Mouse (Mus musculus) MEL-GATA-1-ER (cell line): ENCODE measurements around the gene Pea15a.

Source experiments
- DNase-seq: peaks from one replicate; pipeline ENCODE4 v3.0.0-alpha.2; 2012; ENCODE audit warnings: low read depth; ENCODE audit errors: extremely low read depth

Gene Pea15a

GRCm38 (mm10) chr1:172204814-172205740, 1.5 kb downstream of the Pea15a start:
- no peak for DNase-seq

DNA sequence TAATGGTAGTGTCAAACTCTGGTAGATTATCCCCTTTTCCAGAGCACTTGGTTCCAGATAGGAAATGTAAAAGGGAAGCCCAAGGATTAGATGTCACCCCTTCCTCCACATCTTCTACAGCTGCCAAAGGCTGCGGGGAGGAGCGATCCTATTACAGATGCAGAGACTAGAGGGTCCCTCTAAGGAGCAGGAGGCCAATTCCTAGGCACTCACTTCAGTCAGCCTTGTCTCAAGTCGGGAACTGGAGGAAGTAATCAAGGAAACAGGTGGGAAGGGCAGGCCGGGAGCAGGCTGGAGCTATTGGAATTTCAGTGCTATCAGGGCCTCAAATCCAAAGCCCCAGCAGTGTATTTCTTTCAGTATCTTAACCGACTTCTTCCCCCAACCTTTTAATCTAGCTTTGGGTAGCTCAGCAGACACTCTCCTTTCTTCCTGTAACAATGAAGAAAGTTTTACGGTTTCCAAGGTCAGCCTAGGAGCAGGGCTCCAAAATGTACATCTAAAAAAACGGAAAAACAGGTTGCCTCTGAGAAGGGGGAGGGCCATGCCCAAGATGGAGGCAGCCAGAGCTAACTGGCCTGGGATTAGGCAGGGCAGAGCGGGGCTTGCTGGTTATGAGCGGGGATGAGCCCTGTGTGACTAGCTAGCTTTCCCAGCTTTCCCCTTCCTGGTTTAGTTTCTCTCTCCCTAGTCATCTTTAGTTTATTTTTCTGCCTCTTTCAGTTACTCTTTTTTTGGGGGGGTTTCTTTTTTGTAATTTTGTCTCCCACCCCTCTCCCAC, 2.4 kb downstream of the Pea15a start:
- no peak for DNase-seq

DNA sequence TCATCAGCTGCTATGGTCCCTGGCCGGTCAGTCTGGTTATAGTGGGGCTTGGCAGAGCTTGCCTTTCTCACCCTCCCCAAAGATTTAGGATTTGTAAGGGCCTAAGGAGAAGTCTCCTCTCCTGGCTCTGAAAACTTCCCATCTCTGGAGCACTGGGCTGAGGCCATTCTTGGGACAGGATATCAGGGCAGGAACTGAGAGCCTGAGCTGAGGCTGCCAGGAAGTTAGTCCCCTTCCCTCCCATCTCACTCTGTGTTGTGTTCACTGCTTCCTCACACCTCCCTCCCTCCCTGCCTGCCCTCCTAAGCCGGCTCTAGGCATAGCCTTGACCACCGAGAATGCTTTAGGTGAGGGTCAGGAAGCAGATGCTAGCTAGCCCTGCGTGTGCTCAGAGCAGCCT, 3.0 kb downstream of the Pea15a start:
- no peak for DNase-seq

- no peak for DNase-seq
Observed at GRCm38 (mm10) chr1:172202894-172203522, 3.6 kb downstream of the Pea15a start.

GRCm38 (mm10) chr1:172201967-172202880, 4.4 kb downstream of the Pea15a start:
- no peak for DNase-seq

DNA sequence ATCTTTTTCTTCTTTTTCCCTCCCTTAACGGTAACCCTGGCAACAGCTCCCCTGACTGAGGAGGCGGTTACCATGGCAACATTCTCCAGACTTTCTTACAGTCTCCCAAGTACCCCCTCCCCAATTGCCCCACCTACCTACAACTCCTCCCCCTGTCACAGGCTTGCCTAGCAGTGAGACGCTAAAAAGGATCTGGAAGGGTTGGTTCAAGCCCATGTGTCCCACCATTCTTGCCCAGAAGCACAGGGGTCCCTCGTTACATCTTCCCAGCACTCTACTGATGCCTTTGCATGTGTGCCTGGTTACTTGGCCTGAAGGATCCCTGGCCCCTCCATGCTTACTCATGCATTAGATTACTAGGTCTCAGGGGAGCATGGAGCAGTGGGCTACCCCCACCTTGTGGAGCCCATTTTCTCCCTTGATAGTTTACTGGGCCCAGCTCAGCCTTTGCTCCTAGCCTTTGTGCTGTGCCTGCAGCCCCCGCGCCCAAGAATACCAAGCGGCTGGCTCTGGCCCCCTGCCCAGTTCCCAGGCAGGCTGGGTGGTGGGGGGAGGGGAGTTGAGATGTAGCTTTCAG, 5.6 kb downstream of the Pea15a start:
- no peak for DNase-seq

DNA sequence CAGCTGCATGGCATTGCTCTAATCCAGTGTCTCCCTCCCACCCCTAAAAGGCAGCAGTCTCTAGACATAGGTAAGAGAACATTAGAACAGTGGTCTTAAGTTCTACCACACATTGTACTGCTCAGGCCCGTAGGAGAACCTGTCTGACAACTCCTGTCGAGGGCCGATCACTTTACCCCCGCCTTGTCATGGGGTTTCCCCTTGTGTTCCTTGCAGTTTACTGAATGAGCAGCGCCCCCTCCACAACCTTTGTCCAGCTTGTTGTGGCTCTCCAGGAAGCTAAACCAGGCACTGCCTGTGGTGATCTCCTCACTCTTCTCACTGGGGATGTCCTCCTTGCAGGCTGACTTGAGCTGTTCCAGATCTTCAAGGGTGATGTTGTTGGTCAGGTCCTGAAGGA, 6.4 kb downstream of the Pea15a start:
- DNase-seq = no peak

GRCm38 (mm10) chr1:172198996-172199395, 7.6 kb downstream of the Pea15a start:
- no peak for DNase-seq

- DNase-seq = no peak
Observed at GRCm38 (mm10) chr1:172198316-172198715, 8.3 kb downstream of the Pea15a start.

DNA sequence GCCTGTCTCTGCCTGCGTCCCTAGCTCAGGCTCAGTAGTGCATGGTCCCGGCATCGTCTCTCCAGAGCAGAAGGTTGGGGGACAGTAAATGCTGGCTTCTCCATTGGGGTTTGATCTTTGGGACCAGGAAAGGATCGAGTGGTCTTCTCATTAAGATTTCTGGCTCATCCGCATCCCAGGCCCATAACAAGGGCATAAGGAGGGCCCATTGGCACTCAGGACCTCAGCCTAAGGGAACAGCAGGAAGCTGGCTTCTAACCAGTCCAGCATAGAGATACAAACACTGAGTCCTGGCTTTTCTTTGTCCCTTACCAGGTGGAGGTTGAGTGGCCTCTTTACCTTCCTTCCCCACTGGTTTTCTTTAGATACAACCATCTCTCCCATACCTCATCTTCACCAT, 8.8 kb downstream of the Pea15a start:
- no peak for DNase-seq

DNA sequence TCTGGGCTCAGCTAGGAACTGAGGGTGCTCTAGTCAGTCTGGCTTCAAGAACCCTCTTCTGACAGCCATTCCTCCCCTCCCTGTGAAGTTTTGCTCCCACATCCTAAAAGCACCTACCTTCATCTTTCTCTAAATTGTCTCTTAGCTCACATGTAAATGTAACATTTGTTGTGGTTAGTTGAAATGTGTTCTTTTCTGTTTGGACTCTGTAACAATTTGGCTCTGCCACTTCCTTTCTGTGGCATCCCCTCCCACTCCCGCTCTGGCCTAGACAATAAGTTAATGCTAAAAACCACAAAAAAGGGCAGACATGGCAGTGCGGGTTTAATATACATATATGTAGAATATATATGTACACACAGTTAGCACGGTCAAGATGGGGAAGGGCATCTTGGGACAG, 9.5 kb downstream of the Pea15a start:
- DNase-seq = no peak

DNA sequence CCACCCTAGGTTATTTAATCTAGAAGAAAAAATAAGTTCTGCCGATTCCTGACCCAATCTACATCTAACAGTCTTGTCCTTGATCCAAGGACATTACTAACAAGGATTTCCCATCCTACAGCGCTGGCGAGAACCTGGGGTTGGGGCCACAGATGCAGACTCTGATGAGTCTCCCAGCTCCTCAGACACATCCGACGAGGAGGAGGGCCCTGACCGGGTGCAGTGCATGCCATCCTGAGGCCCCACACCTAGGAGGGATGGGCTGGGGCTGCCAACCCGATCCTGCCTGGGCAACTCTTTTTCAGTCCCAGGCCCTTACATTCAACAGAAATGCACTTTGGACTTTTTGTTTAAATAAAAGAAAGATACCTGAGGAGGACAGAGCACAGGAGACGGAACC, 12.2 kb downstream of the Pea15a start:
- no peak for DNase-seq

DNA sequence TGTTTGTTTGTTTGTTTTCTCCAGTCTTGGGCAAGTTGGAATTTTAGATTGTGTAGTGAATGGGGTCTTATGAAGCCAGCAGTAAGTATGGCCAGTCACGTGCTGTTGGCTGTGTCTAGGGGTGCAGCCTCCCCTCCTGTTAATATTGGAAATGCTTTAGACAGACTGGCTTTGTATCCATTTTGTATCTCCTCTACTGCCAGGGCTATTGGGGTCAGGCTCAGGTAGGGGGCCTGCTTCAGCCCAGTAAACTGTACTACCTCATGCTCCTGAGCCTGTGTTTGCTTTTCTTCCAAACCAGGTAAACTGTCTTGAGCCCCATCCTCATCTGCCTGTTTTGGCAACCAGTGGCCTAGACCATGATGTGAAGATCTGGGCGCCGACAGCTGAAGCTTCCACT, 14.4 kb downstream of the Pea15a start:
- DNase-seq = no peak

GRCm38 (mm10) chr1:172191578-172191977, 15.0 kb downstream of the Pea15a start:
- DNase-seq = no peak

- no peak for DNase-seq
Observed at GRCm38 (mm10) chr1:172188891-172189290, 17.7 kb downstream of the Pea15a start.

- no peak for DNase-seq
Observed at GRCm38 (mm10) chr1:172186401-172187289, 20.0 kb downstream of the Pea15a start.

DNA sequence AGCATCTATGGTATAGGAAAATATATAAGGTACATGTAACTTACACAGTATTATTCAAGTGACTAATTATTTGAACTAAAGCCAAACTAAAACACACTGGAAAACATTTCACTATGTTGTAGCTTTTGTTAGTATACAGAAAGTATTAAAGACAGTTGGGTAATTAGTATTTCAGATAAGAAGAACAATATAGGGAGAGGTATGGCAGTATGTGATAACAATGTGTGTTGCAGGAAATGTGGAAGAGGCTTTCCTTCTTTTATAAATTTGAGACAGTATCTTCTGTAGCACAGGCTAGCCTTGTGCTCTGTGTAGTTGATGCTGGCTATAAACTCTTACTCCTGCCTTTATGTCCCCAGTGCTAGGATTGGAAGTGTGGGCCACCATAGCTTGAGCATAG, 22.7 kb downstream of the Pea15a start:
- DNase-seq = peak; percentile 14

DNA sequence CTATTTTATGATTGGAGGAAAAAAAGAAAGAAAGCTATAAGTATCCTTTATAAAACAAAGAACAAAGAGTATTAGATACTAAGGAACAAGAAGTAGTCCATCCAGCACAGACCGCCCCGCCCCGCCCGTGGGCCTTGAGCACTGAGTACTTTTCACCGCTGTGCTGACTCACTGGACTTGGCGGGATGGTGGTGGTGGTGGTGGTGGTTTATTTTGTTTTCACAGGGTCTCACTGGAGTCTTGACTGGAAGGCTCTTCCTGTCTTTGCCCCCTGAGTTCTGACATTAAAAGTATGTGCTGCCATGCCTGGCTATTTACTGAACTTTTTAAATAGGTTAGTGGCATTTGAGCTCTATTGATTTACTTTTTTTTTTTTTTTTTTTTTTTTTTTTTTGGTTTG, 23.5 kb downstream of the Pea15a start:
- peak; percentile 17 for DNase-seq

- DNase-seq = no peak
Observed at GRCm38 (mm10) chr1:172181777-172182176, 24.8 kb downstream of the Pea15a start.

GRCm38 (mm10) chr1:172180881-172181280, 25.7 kb downstream of the Pea15a start:
- no peak for DNase-seq
